Mouse (Mus musculus): ENCODE measurements around the gene 2010111I01Rik. TPM values are rescaled to one million over a fixed set of nuclear protein-coding genes. Genes with fewer than 3 reads are reported as not detected.

Gene 2010111I01Rik
- polyA plus RNA-seq, 2 experiments, result 10.7 to 13.6 TPM

- H3K27me3 ChIP-seq (ENCODE audit: control insufficient read depth, insufficient read depth, low read length), result no peaks in the 10 kb centered on the region
- H3K9me3 ChIP-seq (ENCODE audit: control insufficient read depth, low read length), result no peaks in the 10 kb centered on the region
- no peaks in the 10 kb centered on the region for H3K36me3 ChIP-seq (replicated peaks; ENCODE audit: control insufficient read depth, insufficient read depth, low read depth)
- H3K4me3 ChIP-seq (ENCODE audit: insufficient read depth in 1 of 2, low read depth in 2 of 2, low read length in 2 of 2), result no peak overlapping the region
- TF ChIP-seq EP300 (IDR thresholded peaks at IDR 0.05; ENCODE audit: low read depth) (no peak), CTCF (IDR thresholded peaks at IDR 0.05; ENCODE audit: low read depth) (no peak)
- H3K27ac ChIP-seq, result no peak overlapping the region
- H3K4me2 ChIP-seq (ENCODE audit: low read depth), result no peak overlapping the region
- H3K4me1 ChIP-seq (replicated peaks; ENCODE audit: control insufficient read depth in 2 of 2, insufficient read depth in 2 of 2, low read length in 1 of 2), result peaks cover under 1 to 4% of the 10 kb centered on the region in 2 experiments; a peak in 3 of 4 replicates
- H3K9ac ChIP-seq (replicated peaks), result no peak overlapping the region
- ATAC-seq (ENCODE audit: insufficient read depth) (no peak), DNase-seq (ENCODE audit: low read depth in 3 of 3, low spot score in 3 of 3) (no peak)
- 69% methylated on average over 9 of the region's 9 CpGs for WGBS (ENCODE audit: insufficient replicate concordance)
Observed at GRCm38 (mm10) chr13:63330236-63330860, 365.7 kb downstream of the 2010111I01Rik start.

- Histone ChIP-seq H3K27ac (no peak overlapping the region), H3K4me2 (ENCODE audit: low read depth) (no peak overlapping the region), H3K4me1 (replicated peaks; ENCODE audit: control insufficient read depth in 2 of 2, insufficient read depth in 2 of 2, low read length in 1 of 2) (no peaks in the 10 kb centered on the region), H3K9ac (replicated peaks) (no peak overlapping the region), H3K9me3 (ENCODE audit: control insufficient read depth, low read length) (no peaks in the 10 kb centered on the region), H3K36me3 (replicated peaks; ENCODE audit: control insufficient read depth, insufficient read depth, low read depth) (no peaks in the 10 kb centered on the region), H3K27me3 (ENCODE audit: control insufficient read depth, insufficient read depth, low read length) (no peaks in the 10 kb centered on the region), H3K4me3 (ENCODE audit: insufficient read depth in 1 of 2, low read depth in 2 of 2, low read length in 2 of 2) (no peak overlapping the region)
- no peak for DNase-seq (ENCODE audit: low read depth in 3 of 3, low spot score in 3 of 3)
- ATAC-seq (ENCODE audit: insufficient read depth), result no peak
- 41% methylated on average over 4 of the region's 4 CpGs for WGBS (ENCODE audit: insufficient replicate concordance)
- no peak for TF ChIP-seq EP300 (IDR thresholded peaks at IDR 0.05; ENCODE audit: low read depth)
- TF ChIP-seq CTCF (IDR thresholded peaks at IDR 0.05; ENCODE audit: low read depth), result peak; percentile 64
Observed at GRCm38 (mm10) chr13:63331379-63331778, 366.7 kb downstream of the 2010111I01Rik start.

GRCm38 (mm10) chr13:63332576-63333300 is 368.0 kb downstream of the 2010111I01Rik start:
- Histone ChIP-seq H3K4me2 (ENCODE audit: low read depth) (no peak overlapping the region), H3K4me3 (ENCODE audit: insufficient read depth in 1 of 2, low read depth in 2 of 2, low read length in 2 of 2) (no peak overlapping the region), H3K9ac (replicated peaks) (no peak overlapping the region), H3K27ac (no peak overlapping the region), H3K4me1 (replicated peaks; ENCODE audit: control insufficient read depth in 2 of 2, insufficient read depth in 2 of 2, low read length in 1 of 2) (no peaks in the 10 kb centered on the region; a peak in 2 of 4 replicates), H3K36me3 (replicated peaks; ENCODE audit: control insufficient read depth, insufficient read depth, low read depth) (no peaks in the 10 kb centered on the region), H3K9me3 (ENCODE audit: control insufficient read depth, low read length) (no peaks in the 10 kb centered on the region), H3K27me3 (ENCODE audit: control insufficient read depth, insufficient read depth, low read length) (no peaks in the 10 kb centered on the region)
- 33% methylated on average over 4 of the region's 4 CpGs for WGBS (ENCODE audit: insufficient replicate concordance)
- DNase-seq (ENCODE audit: low read depth in 3 of 3, low spot score in 3 of 3), result peak in 1 of 3 experiments; percentile 27
- no peak for ATAC-seq (ENCODE audit: insufficient read depth)
- peak; percentile 82 for TF ChIP-seq CTCF (IDR thresholded peaks at IDR 0.05; ENCODE audit: low read depth)
- no peak for TF ChIP-seq EP300 (IDR thresholded peaks at IDR 0.05; ENCODE audit: low read depth)

- ATAC-seq (ENCODE audit: insufficient read depth), result no peak
- DNase-seq (ENCODE audit: low read depth in 3 of 3, low spot score in 3 of 3), result peak in 1 of 3 experiments; percentile 20
- H3K9me3 ChIP-seq (ENCODE audit: control insufficient read depth, low read length), result no peaks in the 10 kb centered on the region
- H3K36me3 ChIP-seq (replicated peaks; ENCODE audit: control insufficient read depth, insufficient read depth, low read depth), result no peaks in the 10 kb centered on the region
- no peaks in the 10 kb centered on the region; a peak in 2 of 4 replicates for H3K4me1 ChIP-seq (replicated peaks; ENCODE audit: control insufficient read depth in 2 of 2, insufficient read depth in 2 of 2, low read length in 1 of 2)
- 56% methylated on average over 4 of the region's 4 CpGs for WGBS (ENCODE audit: insufficient replicate concordance)
- TF ChIP-seq CTCF (IDR thresholded peaks at IDR 0.05; ENCODE audit: low read depth), result peak; percentile 69
- no peak for TF ChIP-seq EP300 (IDR thresholded peaks at IDR 0.05; ENCODE audit: low read depth)
- no peak overlapping the region for H3K27ac ChIP-seq
- H3K27me3 ChIP-seq (ENCODE audit: control insufficient read depth, insufficient read depth, low read length), result no peaks in the 10 kb centered on the region
- H3K9ac ChIP-seq (replicated peaks), result no peak overlapping the region
- no peak overlapping the region for H3K4me3 ChIP-seq (ENCODE audit: insufficient read depth in 1 of 2, low read depth in 2 of 2, low read length in 2 of 2)
- H3K4me2 ChIP-seq (ENCODE audit: low read depth), result no peak overlapping the region
Observed at GRCm38 (mm10) chr13:63335421-63336134, 370.9 kb downstream of the 2010111I01Rik start.

- TF ChIP-seq CTCF (IDR thresholded peaks at IDR 0.05; ENCODE audit: low read depth) (no peak), EP300 (IDR thresholded peaks at IDR 0.05; ENCODE audit: low read depth) (no peak)
- Histone ChIP-seq H3K27ac (no peak overlapping the region), H3K9ac (replicated peaks) (no peak overlapping the region), H3K4me3 (ENCODE audit: insufficient read depth in 1 of 2, low read depth in 2 of 2, low read length in 2 of 2) (no peak overlapping the region), H3K27me3 (ENCODE audit: control insufficient read depth, insufficient read depth, low read length) (no peaks in the 10 kb centered on the region), H3K9me3 (ENCODE audit: control insufficient read depth, low read length) (no peaks in the 10 kb centered on the region), H3K36me3 (replicated peaks; ENCODE audit: control insufficient read depth, insufficient read depth, low read depth) (no peaks in the 10 kb centered on the region), H3K4me1 (replicated peaks; ENCODE audit: control insufficient read depth in 2 of 2, insufficient read depth in 2 of 2, low read length in 1 of 2) (no peaks in the 10 kb centered on the region; a peak in 2 of 4 replicates), H3K4me2 (ENCODE audit: low read depth) (no peak overlapping the region)
- WGBS (ENCODE audit: insufficient replicate concordance), result 72% methylated on average over 7 of the region's 7 CpGs
- DNase-seq (ENCODE audit: low read depth in 3 of 3, low spot score in 3 of 3) (no peak), ATAC-seq (ENCODE audit: insufficient read depth) (no peak)
Observed at GRCm38 (mm10) chr13:63336335-63336734, 371.6 kb downstream of the 2010111I01Rik start.

All from liver, embryonic 14.5 days (tissue).